Mouse (Mus musculus): ENCODE measurements around the gene Sfmbt1. TPM values are rescaled to one million over a fixed set of nuclear protein-coding genes. Genes with fewer than 3 reads are reported as not detected.

Sfmbt1 gene
- total RNA-seq, 1 experiment: 7.0 TPM

DNA sequence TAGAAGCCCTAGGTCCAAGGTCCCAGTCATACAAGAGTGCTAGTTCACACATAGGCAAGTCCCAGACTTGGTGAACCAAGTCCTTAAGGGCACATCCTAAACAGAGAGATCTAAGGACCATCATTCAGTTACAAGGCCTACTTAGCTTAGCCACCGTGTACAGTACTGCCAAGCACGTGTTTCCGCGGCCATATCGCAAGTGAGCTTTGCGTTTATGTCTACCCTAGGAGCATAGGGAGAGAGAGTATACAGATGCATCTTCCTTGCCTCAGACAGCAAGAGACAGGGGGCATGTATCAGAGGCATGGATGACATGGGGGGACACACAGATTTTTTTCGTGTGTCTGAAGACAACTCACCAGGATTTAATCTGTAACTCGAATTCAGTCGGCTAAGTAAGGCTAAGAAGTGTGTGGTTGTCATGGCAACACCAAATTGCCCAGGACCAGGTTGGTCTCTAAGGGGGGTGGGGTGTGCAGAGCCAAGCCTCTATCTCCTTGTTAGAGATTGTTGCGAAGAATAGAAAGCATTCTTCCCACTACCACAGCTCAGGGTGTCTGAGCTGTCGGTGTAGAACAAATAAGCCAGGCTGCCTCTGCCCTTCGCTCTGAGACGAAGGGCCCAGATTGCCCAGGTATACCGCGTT is 17.1 kb upstream of the Sfmbt1 start:
- no peak overlapping the region for H3K9ac ChIP-seq (ENCODE audit: insufficient read depth, low read depth, low read length, poor library complexity, severe bottlenecking)

DNA sequence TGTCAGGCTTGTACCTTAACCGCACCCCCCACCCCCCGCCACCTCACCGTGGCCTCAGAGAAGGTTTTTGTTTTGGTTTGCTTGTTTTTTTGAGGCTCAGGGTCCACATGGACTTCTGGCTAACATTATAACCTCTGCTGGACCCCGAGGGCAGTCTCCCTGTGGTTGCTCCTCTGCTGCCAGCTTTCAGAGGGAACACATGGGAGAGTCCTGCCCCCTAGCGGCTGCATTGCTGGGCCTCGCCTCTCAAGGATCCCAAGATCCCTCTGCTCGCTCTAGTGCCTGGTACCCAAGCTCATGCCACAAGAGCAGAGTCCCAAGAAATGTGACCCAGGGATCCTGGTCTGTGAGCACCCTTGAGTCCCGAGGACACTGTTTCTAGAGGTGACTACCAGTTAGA is 15.0 kb upstream of the Sfmbt1 start:
- in situ Hi-C loops (cut with MboI; ENCODE audit: low sequenced_read_pairs in 2 of 2, unreplicated experiment in 2 of 2): no loop called here
- TF ChIP-seq CHD2 (IDR thresholded peaks at IDR 0.05; ENCODE audit: low read depth, low read length): no peak
- TF ChIP-seq MAFK (IDR thresholded peaks at IDR 0.05; ENCODE audit: insufficient read depth, low read depth, low read length): no peak
- no peak for TF ChIP-seq HCFC1 (IDR thresholded peaks at IDR 0.05; ENCODE audit: borderline replicate concordance, insufficient read depth, low read length)
- 0 out of 2 replicates have a peak, but pooled peaks have one; percentile 19 for TF ChIP-seq ZC3H11A (IDR thresholded peaks at IDR 0.05; ENCODE audit: borderline replicate concordance, low read depth, low read length)
- Histone ChIP-seq H3K27ac (ENCODE audit: insufficient read depth, low read depth, low read length, poor library complexity, severe bottlenecking) (no peak overlapping the region), H3K9me3 (ENCODE audit: control insufficient read depth, insufficient read depth, low read depth, low read length) (no peaks in the 10 kb centered on the region), H3K36me3 (ENCODE audit: control insufficient read depth, insufficient read depth, low read length, poor library complexity, severe bottlenecking) (no peaks in the 10 kb centered on the region), H3K9ac (ENCODE audit: insufficient read depth, low read depth, low read length, poor library complexity, severe bottlenecking) (0 out of 2 replicates have a peak overlapping the region, but pooled peaks have one; percentile 23), H3K4me3 (ENCODE audit: insufficient read depth in 1 of 2, low read depth in 1 of 2, low read length in 2 of 2, poor library complexity in 1 of 2, severe bottlenecking in 1 of 2) (no peak overlapping the region), H3K4me1 (ENCODE audit: control insufficient read depth in 2 of 2, insufficient read depth in 2 of 2, low read length in 2 of 2, poor library complexity in 1 of 2) (peaks cover 0 to 4% of the 10 kb centered on the region in 2 experiments; a peak in 1 of 4 replicates)
- DNase-seq (ENCODE audit: low read depth, low spot score): peak; percentile 56

More for the DNA sequence above, 17.1 kb upstream of the Sfmbt1 start:
- H3K9me3 ChIP-seq (ENCODE audit: control insufficient read depth, insufficient read depth, low read depth, low read length): no peaks in the 10 kb centered on the region
- 0 out of 4 replicates have a peak, but pooled peaks cover 0 to 2% of the 10 kb centered on the region in 2 experiments for H3K4me1 ChIP-seq (ENCODE audit: control insufficient read depth in 2 of 2, insufficient read depth in 2 of 2, low read length in 2 of 2, poor library complexity in 1 of 2)
- DNase-seq (ENCODE audit: low read depth, low spot score): no peak
- no peak overlapping the region for H3K4me3 ChIP-seq (ENCODE audit: insufficient read depth in 1 of 2, low read depth in 1 of 2, low read length in 2 of 2, poor library complexity in 1 of 2, severe bottlenecking in 1 of 2)
- H3K36me3 ChIP-seq (ENCODE audit: control insufficient read depth, insufficient read depth, low read length, poor library complexity, severe bottlenecking): no peaks in the 10 kb centered on the region
- in situ Hi-C loops (cut with MboI; ENCODE audit: low sequenced_read_pairs in 2 of 2, unreplicated experiment in 2 of 2): no loop called here
- no peak overlapping the region for H3K27ac ChIP-seq (ENCODE audit: insufficient read depth, low read depth, low read length, poor library complexity, severe bottlenecking)
- TF ChIP-seq CHD2 (IDR thresholded peaks at IDR 0.05; ENCODE audit: low read depth, low read length) (no peak), HCFC1 (IDR thresholded peaks at IDR 0.05; ENCODE audit: borderline replicate concordance, insufficient read depth, low read length) (no peak), ZNF384 (IDR thresholded peaks at IDR 0.05; ENCODE audit: low read depth, low read length) (no peak), ZC3H11A (IDR thresholded peaks at IDR 0.05; ENCODE audit: borderline replicate concordance, low read depth, low read length) (no peak), MAFK (IDR thresholded peaks at IDR 0.05; ENCODE audit: insufficient read depth, low read depth, low read length) (no peak)

DNA sequence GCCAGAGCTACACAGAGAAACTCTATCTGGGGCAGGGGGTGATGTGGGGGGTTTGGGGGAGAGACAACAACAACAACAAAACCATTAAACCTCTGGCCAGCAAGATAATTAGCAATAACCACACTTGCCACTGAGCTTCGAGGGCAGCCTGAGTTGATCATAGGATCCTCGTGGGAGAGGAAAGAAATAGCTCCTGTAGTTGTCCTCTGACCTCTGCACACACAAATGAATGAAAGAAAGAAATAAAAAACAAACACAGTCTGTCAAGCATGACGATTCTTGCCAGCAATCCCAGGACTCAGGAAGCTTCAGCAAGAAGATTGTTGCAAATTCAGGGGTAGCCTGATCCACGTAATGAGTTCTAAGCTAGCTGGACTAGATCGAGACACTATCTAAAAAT is 12.1 kb upstream of the Sfmbt1 start:
- in situ Hi-C loops (cut with MboI; ENCODE audit: low sequenced_read_pairs in 2 of 2, unreplicated experiment in 2 of 2): no loop called here
- DNase-seq (ENCODE audit: low read depth, low spot score): no peak
- Histone ChIP-seq H3K4me1 (ENCODE audit: control insufficient read depth in 2 of 2, insufficient read depth in 2 of 2, low read length in 2 of 2, poor library complexity in 1 of 2) (peaks cover 0 to 4% of the 10 kb centered on the region in 2 experiments; a peak in 1 of 4 replicates), H3K9me3 (ENCODE audit: control insufficient read depth, insufficient read depth, low read depth, low read length) (no peaks in the 10 kb centered on the region), H3K27ac (ENCODE audit: insufficient read depth, low read depth, low read length, poor library complexity, severe bottlenecking) (no peak overlapping the region), H3K36me3 (ENCODE audit: control insufficient read depth, insufficient read depth, low read length, poor library complexity, severe bottlenecking) (no peaks in the 10 kb centered on the region), H3K9ac (ENCODE audit: insufficient read depth, low read depth, low read length, poor library complexity, severe bottlenecking) (no peak overlapping the region), H3K4me3 (ENCODE audit: insufficient read depth in 1 of 2, low read depth in 1 of 2, low read length in 2 of 2, poor library complexity in 1 of 2, severe bottlenecking in 1 of 2) (no peak overlapping the region)
- no peak for TF ChIP-seq ZC3H11A (IDR thresholded peaks at IDR 0.05; ENCODE audit: borderline replicate concordance, low read depth, low read length)
- no peak for TF ChIP-seq ZNF384 (IDR thresholded peaks at IDR 0.05; ENCODE audit: low read depth, low read length)
- no peak for TF ChIP-seq CHD2 (IDR thresholded peaks at IDR 0.05; ENCODE audit: low read depth, low read length)
- TF ChIP-seq MAFK (IDR thresholded peaks at IDR 0.05; ENCODE audit: insufficient read depth, low read depth, low read length): no peak
- no peak for TF ChIP-seq HCFC1 (IDR thresholded peaks at IDR 0.05; ENCODE audit: borderline replicate concordance, insufficient read depth, low read length)

DNA sequence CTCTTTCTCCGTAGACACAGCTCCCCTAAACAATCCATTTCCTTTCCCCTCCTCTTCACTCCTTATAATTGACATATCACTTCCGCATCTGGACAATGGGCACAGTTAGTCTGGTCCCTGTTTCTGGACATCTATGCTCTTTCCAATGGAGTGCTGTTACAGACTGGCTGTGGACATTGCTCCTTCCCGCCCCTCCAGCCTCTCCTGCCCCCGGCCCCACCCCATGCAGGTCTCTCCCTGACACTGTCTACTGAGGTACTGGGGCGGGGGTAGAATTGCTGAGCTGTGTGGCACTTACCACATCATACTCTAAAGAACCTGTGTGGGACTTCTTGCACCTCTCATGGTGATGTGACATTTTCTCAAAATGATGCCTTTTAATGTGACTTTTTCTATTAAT is 11.6 kb upstream of the Sfmbt1 start:
- Histone ChIP-seq H3K4me3 (ENCODE audit: insufficient read depth in 1 of 2, low read depth in 1 of 2, low read length in 2 of 2, poor library complexity in 1 of 2, severe bottlenecking in 1 of 2) (no peak overlapping the region), H3K9me3 (ENCODE audit: control insufficient read depth, insufficient read depth, low read depth, low read length) (no peaks in the 10 kb centered on the region), H3K27ac (ENCODE audit: insufficient read depth, low read depth, low read length, poor library complexity, severe bottlenecking) (no peak overlapping the region), H3K4me1 (ENCODE audit: control insufficient read depth in 2 of 2, insufficient read depth in 2 of 2, low read length in 2 of 2, poor library complexity in 1 of 2) (peaks cover 0 to 4% of the 10 kb centered on the region in 2 experiments; a peak in 1 of 4 replicates), H3K9ac (ENCODE audit: insufficient read depth, low read depth, low read length, poor library complexity, severe bottlenecking) (no peak overlapping the region), H3K36me3 (ENCODE audit: control insufficient read depth, insufficient read depth, low read length, poor library complexity, severe bottlenecking) (no peaks in the 10 kb centered on the region)
- no peak for DNase-seq (ENCODE audit: low read depth, low spot score)
- TF ChIP-seq ZNF384 (IDR thresholded peaks at IDR 0.05; ENCODE audit: low read depth, low read length) (no peak), MAFK (IDR thresholded peaks at IDR 0.05; ENCODE audit: insufficient read depth, low read depth, low read length) (no peak)
- in situ Hi-C loops (cut with MboI; ENCODE audit: low sequenced_read_pairs in 2 of 2, unreplicated experiment in 2 of 2): no loop called here

Measured in ES-E14 (cell line).